Mouse (Mus musculus) erythroblast, embryonic 14.5 days (primary cell): ENCODE results near the gene Crybb2.

ENCODE experiments used
- GATA1 ChIP-seq: IDR thresholded peaks from 2 replicates; pipeline ENCODE4 v1.6.1; 2012; ENCODE audit warnings: low read length, inconsistent platforms, mixed read lengths
- TAL1 ChIP-seq: IDR thresholded peaks from 3 replicates; pipeline ENCODE4 v1.6.1; 2012; ENCODE audit warnings: low read length, inconsistent platforms, mixed read lengths

- no peak for TF ChIP-seq TAL1
- TF ChIP-seq GATA1: no peak
Observed at GRCm38 (mm10) chr5:113014808-113015235, 55.1 kb downstream of the Crybb2 start.
